Mouse (Mus musculus) R1 (cell line): ENCODE measurements around the gene Dazap1.

Experiments used
- DNase-seq: peaks from one replicate; pipeline ENCODE4 v3.0.0-alpha.2; 2018; ENCODE audit warnings: low read depth, low spot score

Dazap1 gene

GRCm38 (mm10) chr10:80298571-80299281 lies 37.4 kb downstream of the Dazap1 start:
- peak; percentile 65 for DNase-seq

- DNase-seq: no peak
Observed at GRCm38 (mm10) chr10:80299301-80299700, 38.0 kb downstream of the Dazap1 start.

- no peak for DNase-seq
Observed at GRCm38 (mm10) chr10:80299824-80300223, 38.5 kb downstream of the Dazap1 start.

GRCm38 (mm10) chr10:80300672-80301181 lies 39.4 kb downstream of the Dazap1 start:
- no peak for DNase-seq

GRCm38 (mm10) chr10:80301256-80302081 lies 40.2 kb downstream of the Dazap1 start:
- no peak for DNase-seq

GRCm38 (mm10) chr10:80302082-80302355 lies 40.7 kb downstream of the Dazap1 start:
- no peak for DNase-seq

- DNase-seq: peak; percentile 62
Observed at GRCm38 (mm10) chr10:80302471-80302881, 41.2 kb downstream of the Dazap1 start.

GRCm38 (mm10) chr10:80304458-80304857 lies 43.2 kb downstream of the Dazap1 start:
- no peak for DNase-seq

GRCm38 (mm10) chr10:80304862-80305261 lies 43.6 kb downstream of the Dazap1 start:
- DNase-seq: peak; percentile 91

GRCm38 (mm10) chr10:80311560-80311959 lies 50.3 kb downstream of the Dazap1 start:
- no peak for DNase-seq

- DNase-seq: no peak
Observed at GRCm38 (mm10) chr10:80312586-80313504, 51.6 kb downstream of the Dazap1 start.

- no peak for DNase-seq
Observed at GRCm38 (mm10) chr10:80313627-80314201, 52.4 kb downstream of the Dazap1 start.

GRCm38 (mm10) chr10:80314494-80315001 lies 53.3 kb downstream of the Dazap1 start:
- no peak for DNase-seq

- DNase-seq: no peak
Observed at GRCm38 (mm10) chr10:80315315-80315714, 54.0 kb downstream of the Dazap1 start.

- no peak for DNase-seq
Observed at GRCm38 (mm10) chr10:80316359-80316781, 55.1 kb downstream of the Dazap1 start.

- no peak for DNase-seq
Observed at GRCm38 (mm10) chr10:80317011-80317410, 55.7 kb downstream of the Dazap1 start.

- DNase-seq: peak; percentile 96
Observed at GRCm38 (mm10) chr10:80320340-80320760, 59.1 kb downstream of the Dazap1 start, which contains the start of gene 2310011J03Rik. TSS of gene 2310011J03Rik (minus strand) at chr10:80320537.

- no peak for DNase-seq
Observed at GRCm38 (mm10) chr10:80321014-80321669, 59.9 kb downstream of the Dazap1 start.

GRCm38 (mm10) chr10:80321670-80322581 lies 60.6 kb downstream of the Dazap1 start:
- DNase-seq: no peak
